Mouse (Mus musculus): ENCODE measurements around the gene Nedd4.

The Nedd4 gene

GRCm38 (mm10) chr9:72733966-72734365, 71.8 kb downstream of the Nedd4 start:
- peak; percentile 61 for DNase-seq

- peak; percentile 27 for DNase-seq
Measured at GRCm38 (mm10) chr9:72735822-72736410, 73.8 kb downstream of the Nedd4 start.

- DNase-seq = no peak
Measured at GRCm38 (mm10) chr9:72741206-72741605, 79.1 kb downstream of the Nedd4 start.

GRCm38 (mm10) chr9:72746278-72746677, 84.1 kb downstream of the Nedd4 start:
- no peak for DNase-seq

GRCm38 (mm10) chr9:72750272-72750671, 88.1 kb downstream of the Nedd4 start:
- DNase-seq = no peak

- DNase-seq = no peak
Measured at GRCm38 (mm10) chr9:72752656-72753055, 90.5 kb downstream of the Nedd4 start.

- peak; percentile 46 for DNase-seq
Measured at GRCm38 (mm10) chr9:72753741-72754140, 91.6 kb downstream of the Nedd4 start.

- no peak for DNase-seq
Measured at GRCm38 (mm10) chr9:72757143-72757542, 95.0 kb downstream of the Nedd4 start.

GRCm38 (mm10) chr9:72758705-72759131, 96.6 kb downstream of the Nedd4 start:
- DNase-seq = no peak

- DNase-seq = no peak
Measured at GRCm38 (mm10) chr9:72763050-72763718, 101.0 kb downstream of the Nedd4 start.

- peak; percentile 71 for DNase-seq
Measured at GRCm38 (mm10) chr9:72766789-72767349, 104.7 kb downstream of the Nedd4 start.

- DNase-seq = no peak
Measured at GRCm38 (mm10) chr9:72775022-72775421, 112.9 kb downstream of the Nedd4 start.

- no peak for DNase-seq
Measured at GRCm38 (mm10) chr9:72779004-72779403, 116.9 kb downstream of the Nedd4 start.

- no peak for DNase-seq
Measured at GRCm38 (mm10) chr9:72779733-72780132, 117.6 kb downstream of the Nedd4 start.

GRCm38 (mm10) chr9:72780694-72781093, 118.5 kb downstream of the Nedd4 start:
- DNase-seq = no peak

- DNase-seq = no peak
Measured at GRCm38 (mm10) chr9:72781466-72781865, 119.3 kb downstream of the Nedd4 start.

GRCm38 (mm10) chr9:72782121-72782520, 120.0 kb downstream of the Nedd4 start:
- DNase-seq = no peak

GRCm38 (mm10) chr9:72787732-72788131, 125.6 kb downstream of the Nedd4 start:
- DNase-seq = no peak

- DNase-seq = no peak
Measured at GRCm38 (mm10) chr9:72790530-72791212, 128.5 kb downstream of the Nedd4 start.

- DNase-seq = no peak
Measured at GRCm38 (mm10) chr9:72791213-72791582, 129.1 kb downstream of the Nedd4 start.

- no peak for DNase-seq
Measured at GRCm38 (mm10) chr9:72791681-72792080, 129.5 kb downstream of the Nedd4 start.

GRCm38 (mm10) chr9:72795243-72795642, 133.1 kb downstream of the Nedd4 start:
- no peak for DNase-seq

- no peak for DNase-seq
Measured at GRCm38 (mm10) chr9:72797136-72797621, 135.0 kb downstream of the Nedd4 start.

Data from cerebellum, adult 9-10 months (tissue).